Mouse (Mus musculus) midbrain, postnatal 0 days (tissue): Measurements from ENCODE around the gene Gkap1. TPM values are rescaled to one million over a fixed set of nuclear protein-coding genes. Genes with fewer than 3 reads are reported as not detected.

Experiments
- ATAC-seq: fragments of 200-750 bp; cut with Nextera tagmentation; 2 replicates; pipeline ENCODE4 v1.8.0; 2017; ENCODE audit warnings: moderate number of reproducible peaks, mild to moderate bottlenecking, moderate TSS enrichment, moderate library complexity; ENCODE audit not compliant: low FRiP score
- DNase-seq: peaks from one replicate; pipeline ENCODE4 v3.0.0-alpha.2; 2015; ENCODE audit warnings: low spot score
- H3K27ac ChIP-seq: fragments of 300-500 bp; sonication (generic); 2 replicates; pipeline ENCODE4 v1.5.1; 2014; ENCODE audit warnings: low read depth, mild to moderate bottlenecking, low read length, mixed read lengths
- H3K27me3 ChIP-seq: fragments of 300-500 bp; sonication (generic); 2 replicates; pipeline ENCODE4 v1.6.1; 2014; ENCODE audit warnings: low read length, control low read depth, mixed read lengths; ENCODE audit not compliant: insufficient read depth
- H3K36me3 ChIP-seq: fragments of 300-500 bp; sonication (generic); 2 replicates; pipeline ENCODE4 v1.6.1; 2014; ENCODE audit warnings: low read length, control low read depth, mixed read lengths; ENCODE audit not compliant: insufficient read depth
- H3K4me1 ChIP-seq: fragments of 300-500 bp; sonication (generic); 2 replicates; pipeline ENCODE4 v1.6.1; 2014; ENCODE audit warnings: mild to moderate bottlenecking, control low read depth, antibody characterized with exemption, low read length, mixed read lengths; ENCODE audit not compliant: insufficient read depth
- H3K4me2 ChIP-seq: fragments of 300-500 bp; sonication (generic); 2 replicates; pipeline ENCODE4 v1.6.1; 2014; ENCODE audit warnings: low read depth, mild to moderate bottlenecking, low read length, mixed read lengths; ENCODE audit not compliant: poor library complexity, severe bottlenecking
- H3K4me3 ChIP-seq: fragments of 300-500 bp; sonication (generic); 2 replicates; pipeline ENCODE4 v1.5.1; 2014; ENCODE audit warnings: low read depth, mild to moderate bottlenecking, low read length, moderate library complexity
- H3K9ac ChIP-seq: fragments of 300-500 bp; sonication (generic); replicated peaks from 2 replicates; pipeline ENCODE4 v1.6.1; 2014; ENCODE audit warnings: mild to moderate bottlenecking, low read length, moderate library complexity, mixed read lengths; ENCODE audit not compliant: poor library complexity, severe bottlenecking
- H3K9me3 ChIP-seq: fragments of 300-500 bp; sonication (generic); 2 replicates; pipeline ENCODE4 v1.6.1; 2016; ENCODE audit warnings: low read length, control low read depth
- CTCF ChIP-seq: IDR thresholded peaks from 2 replicates; pipeline ENCODE4 v1.5.1; 2016; ENCODE audit warnings: antibody characterized with exemption, mild to moderate bottlenecking
- WGBS: fragments of 180-500 bp; shearing (Covaris S2); extraction: QIAGEN DNeasy Blood & Tissue Kit; methylation state at CpG from one replicate; pipeline ENCODE4 v1.1.7; 2014; 5-methylcytosine and 5-hydroxymethylcytosine counted together
- polyA plus RNA-seq: library from polyadenylated mRNA; unstranded; fragments of >200 nt; fragmentation: Nextera tagmentation; extraction: Ambion mirVana; gene quantifications from 2 replicates; pipeline ENCODE4 v1.2.1, GENCODE M21; 2015
- total RNA-seq: library from RNA; depleted of rRNA; stranded (reverse); fragments of >200 nt; gene quantifications from 2 replicates; pipeline ENCODE4 v1.2.3, GENCODE M21; 2014

Gkap1 gene
- total and polyA plus RNA-seq, 2 experiments from 2014 or later = 18.1 to 40.2 TPM

- TF ChIP-seq CTCF = no peak
- no peaks in the 10 kb centered on the region for H3K27me3 ChIP-seq
- no peaks in the 10 kb centered on the region for H3K4me1 ChIP-seq
- 89% methylated on average over 3 of the region's 3 CpGs for WGBS
- no peak overlapping the region for H3K27ac ChIP-seq
- ATAC-seq = no peak
- no peaks in the 10 kb centered on the region for H3K9me3 ChIP-seq
- H3K36me3 ChIP-seq = peaks cover 14% of the 10 kb centered on the region; the same call in 1 of the 2 replicates
- no peak overlapping the region for H3K4me2 ChIP-seq
- H3K9ac ChIP-seq = no peak overlapping the region
- H3K4me3 ChIP-seq = no peak overlapping the region
- no peak for DNase-seq
These were observed 78.3 kb downstream of the Gkap1 start for GRCm38 (mm10) chr13:58197211-58197610.

- ATAC-seq (no peak), DNase-seq (no peak)
- Histone ChIP-seq H3K36me3 (peaks cover 28% of the 10 kb centered on the region; the same call in 1 of the 2 replicates), H3K9ac (no peak overlapping the region), H3K27ac (no peak overlapping the region), H3K4me1 (no peaks in the 10 kb centered on the region), H3K4me2 (no peak overlapping the region), H3K9me3 (no peaks in the 10 kb centered on the region), H3K4me3 (no peak overlapping the region), H3K27me3 (no peaks in the 10 kb centered on the region)
- whole genome bisulfite sequencing = 81% methylated on average over 3 of the region's 3 CpGs
- no peak for TF ChIP-seq CTCF
These were observed 80.6 kb downstream of the Gkap1 start for GRCm38 (mm10) chr13:58194908-58195307.

- Histone ChIP-seq H3K27me3 (no peaks in the 10 kb centered on the region), H3K27ac (no peak overlapping the region), H3K4me3 (no peak overlapping the region), H3K9ac (no peak overlapping the region), H3K9me3 (no peaks in the 10 kb centered on the region), H3K36me3 (peaks cover 31% of the 10 kb centered on the region), H3K4me2 (no peak overlapping the region), H3K4me1 (no peaks in the 10 kb centered on the region)
- DNase-seq (no peak), ATAC-seq (no peak)
- TF ChIP-seq CTCF = no peak
- WGBS = 98% methylated on average over 3 of the region's 3 CpGs
These were observed 82.3 kb downstream of the Gkap1 start for GRCm38 (mm10) chr13:58193221-58193620.

- peaks cover 27% of the 10 kb centered on the region for H3K36me3 ChIP-seq
- TF ChIP-seq CTCF = no peak
- no peaks in the 10 kb centered on the region for H3K27me3 ChIP-seq
- DNase-seq (no peak), ATAC-seq (no peak)
- no peak overlapping the region for H3K4me2 ChIP-seq
- H3K9ac ChIP-seq = no peak overlapping the region
- H3K4me1 ChIP-seq = no peaks in the 10 kb centered on the region
- H3K9me3 ChIP-seq = no peaks in the 10 kb centered on the region
- no peak overlapping the region for H3K27ac ChIP-seq
- 94% methylated on average over 6 of the region's 6 CpGs for WGBS
- no peak overlapping the region for H3K4me3 ChIP-seq
These were observed 83.4 kb downstream of the Gkap1 start for GRCm38 (mm10) chr13:58192146-58192545.

- Histone ChIP-seq H3K9ac (no peak overlapping the region), H3K36me3 (peaks cover 27% of the 10 kb centered on the region), H3K27ac (no peak overlapping the region), H3K4me3 (no peak overlapping the region), H3K4me1 (no peaks in the 10 kb centered on the region), H3K27me3 (no peaks in the 10 kb centered on the region), H3K4me2 (no peak overlapping the region), H3K9me3 (no peaks in the 10 kb centered on the region)
- no peak for DNase-seq
- WGBS = 99% methylated on average over 14 of the region's 14 CpGs
- ATAC-seq = no peak
- TF ChIP-seq CTCF = no peak
These were observed 84.0 kb downstream of the Gkap1 start for GRCm38 (mm10) chr13:58191516-58191915.

- DNase-seq (no peak), ATAC-seq (no peak)
- no peaks in the 10 kb centered on the region for H3K27me3 ChIP-seq
- H3K4me2 ChIP-seq = no peak overlapping the region
- H3K9me3 ChIP-seq = no peaks in the 10 kb centered on the region
- no peaks in the 10 kb centered on the region for H3K4me1 ChIP-seq
- no peak overlapping the region for H3K9ac ChIP-seq
- TF ChIP-seq CTCF = no peak
- no peak overlapping the region for H3K27ac ChIP-seq
- H3K36me3 ChIP-seq = peaks cover 18% of the 10 kb centered on the region
- WGBS = 90% methylated on average over 5 of the region's 5 CpGs
- no peak overlapping the region for H3K4me3 ChIP-seq
These were observed 86.0 kb downstream of the Gkap1 start for GRCm38 (mm10) chr13:58189473-58189872.
